Mouse (Mus musculus) hindbrain, embryonic 12.5 days (tissue): ENCODE data around the gene 4930404N11Rik. TPM values are rescaled to one million over a fixed set of nuclear protein-coding genes. Genes with fewer than 3 reads are reported as not detected.
A peak's percentile ranks its signal among the peaks of the same experiment; 100 is the strongest.

Experiments
- ATAC-seq: fragments of 200-750 bp; cut with Nextera tagmentation; 2 replicates; pipeline ENCODE4 v1.8.0; 2017; ENCODE audit warnings: moderate TSS enrichment; ENCODE audit not compliant: low FRiP score
- H3K27ac ChIP-seq: fragments of 300-500 bp; sonication (generic); 2 replicates; pipeline ENCODE4 v1.5.1; 2016; ENCODE audit warnings: mild to moderate bottlenecking
- H3K27me3 ChIP-seq: fragments of 300-500 bp; sonication (generic); 2 replicates; pipeline ENCODE4 v1.6.1; 2016; ENCODE audit warnings: mild to moderate bottlenecking
- H3K36me3 ChIP-seq: fragments of 300-500 bp; sonication (generic); 2 replicates; pipeline ENCODE4 v1.6.1; 2016; ENCODE audit warnings: mild to moderate bottlenecking
- H3K4me1 ChIP-seq: fragments of 300-500 bp; sonication (generic); 2 replicates; pipeline ENCODE4 v1.6.1; 2016
- H3K4me2 ChIP-seq: fragments of 300-500 bp; sonication (generic); replicated peaks from 2 replicates; pipeline ENCODE4 v1.6.1; 2016; ENCODE audit warnings: mild to moderate bottlenecking
- H3K4me3 ChIP-seq: fragments of 300-500 bp; sonication (generic); 2 replicates; pipeline ENCODE4 v1.5.1; 2016; ENCODE audit warnings: mild to moderate bottlenecking
- H3K9ac ChIP-seq: fragments of 300-500 bp; sonication (generic); 2 replicates; pipeline ENCODE4 v1.6.1; 2016; ENCODE audit warnings: mild to moderate bottlenecking, moderate library complexity
- H3K9me3 ChIP-seq: fragments of 300-500 bp; sonication (generic); replicated peaks from 2 replicates; pipeline ENCODE4 v1.6.1; 2016; ENCODE audit warnings: mild to moderate bottlenecking
- WGBS: fragments of 180-500 bp; shearing (Covaris S2); methylation state at CpG from one replicate; pipeline ENCODE4 v1.1.7; 2016; 5-methylcytosine and 5-hydroxymethylcytosine counted together
- polyA plus RNA-seq: library from polyadenylated mRNA; unstranded; fragments of >200 nt; fragmentation: Nextera tagmentation; extraction: Ambion mirVana; gene quantifications from 2 replicates; pipeline ENCODE4 v1.2.1, GENCODE M21; 2016

Gene 4930404N11Rik
- polyA plus RNA-seq, 1 experiment from 2014 or later = 0.88 TPM

GRCm38 (mm10) chr10:81407539-81408423, 42.2 kb upstream of the 4930404N11Rik start:
- H3K27me3 ChIP-seq = peaks cover 40% of the 10 kb centered on the region

GRCm38 (mm10) chr10:81406504-81407440, 41.2 kb upstream of the 4930404N11Rik start:
- H3K27me3 ChIP-seq = peaks cover 40% of the 10 kb centered on the region
- peak overlapping the region; percentile 12 for H3K4me3 ChIP-seq
- peaks cover 75% of the 10 kb centered on the region for H3K4me1 ChIP-seq
- H3K4me2 ChIP-seq = peak overlapping the region; percentile 43
- peak overlapping the region; percentile 51 for H3K9ac ChIP-seq
- H3K27ac ChIP-seq = no peak overlapping the region
- WGBS = 26% methylated on average over 24 of the region's 24 CpGs
- ATAC-seq = no peak
- H3K9me3 ChIP-seq = no peaks in the 10 kb centered on the region
- H3K36me3 ChIP-seq = peaks cover 19% of the 10 kb centered on the region

More at GRCm38 (mm10) chr10:81407539-81408423, 42.2 kb upstream of the 4930404N11Rik start:
- H3K27ac ChIP-seq = peak overlapping the region; percentile 50
- peak overlapping the region; percentile 51 for H3K9ac ChIP-seq
- peak overlapping the region; percentile 43 for H3K4me2 ChIP-seq
- no peak for ATAC-seq
- H3K9me3 ChIP-seq = no peaks in the 10 kb centered on the region
- peaks cover 19% of the 10 kb centered on the region for H3K36me3 ChIP-seq
- WGBS = 26% methylated on average over 31 of the region's 31 CpGs
- peak overlapping the region; percentile 12; the same call in 1 of the 2 replicates for H3K4me3 ChIP-seq
- peaks cover 75% of the 10 kb centered on the region for H3K4me1 ChIP-seq

- 50% methylated on average over 13 of the region's 13 CpGs for WGBS
- H3K4me3 ChIP-seq = no peak overlapping the region
- H3K9me3 ChIP-seq = no peaks in the 10 kb centered on the region
- H3K9ac ChIP-seq = no peak overlapping the region
- peaks cover 19% of the 10 kb centered on the region for H3K36me3 ChIP-seq
- H3K27ac ChIP-seq = no peak overlapping the region
- H3K4me1 ChIP-seq = peaks cover 76% of the 10 kb centered on the region
- H3K27me3 ChIP-seq = peaks cover 40% of the 10 kb centered on the region
- H3K4me2 ChIP-seq = peak overlapping the region; percentile 43; the same call in 1 of the 2 replicates
- ATAC-seq = no peak
Measured at GRCm38 (mm10) chr10:81405588-81406201, 40.1 kb upstream of the 4930404N11Rik start.

- Histone ChIP-seq H3K9me3 (no peaks in the 10 kb centered on the region), H3K4me3 (no peak overlapping the region), H3K36me3 (peaks cover 28% of the 10 kb centered on the region), H3K9ac (no peak overlapping the region), H3K4me2 (no peak overlapping the region), H3K27ac (no peak overlapping the region; the same call in 1 of the 2 replicates), H3K4me1 (peaks cover 77% of the 10 kb centered on the region), H3K27me3 (peaks cover 42% of the 10 kb centered on the region)
- ATAC-seq = no peak
- 48% methylated on average over 18 of the region's 18 CpGs for WGBS
Measured at GRCm38 (mm10) chr10:81404720-81405119, 39.1 kb upstream of the 4930404N11Rik start.

GRCm38 (mm10) chr10:81404082-81404481, 38.5 kb upstream of the 4930404N11Rik start:
- H3K9me3 ChIP-seq = no peaks in the 10 kb centered on the region
- peaks cover 43% of the 10 kb centered on the region for H3K27me3 ChIP-seq
- H3K36me3 ChIP-seq = peaks cover 34% of the 10 kb centered on the region
- WGBS = 23% methylated on average over 9 of the region's 9 CpGs
- peaks cover 77% of the 10 kb centered on the region for H3K4me1 ChIP-seq
- H3K4me2 ChIP-seq = no peak overlapping the region
- H3K27ac ChIP-seq = no peak overlapping the region
- ATAC-seq = no peak
- no peak overlapping the region for H3K9ac ChIP-seq
- no peak overlapping the region for H3K4me3 ChIP-seq

GRCm38 (mm10) chr10:81403511-81403910, 37.9 kb upstream of the 4930404N11Rik start:
- Histone ChIP-seq H3K9me3 (no peaks in the 10 kb centered on the region), H3K4me1 (peaks cover 72% of the 10 kb centered on the region), H3K9ac (peak overlapping the region; percentile 50; the same call in 1 of the 2 replicates), H3K27ac (peak overlapping the region; percentile 94), H3K27me3 (peaks cover 38% of the 10 kb centered on the region), H3K4me3 (no peak overlapping the region), H3K4me2 (peak overlapping the region; percentile 26; the same call in 1 of the 2 replicates), H3K36me3 (peaks cover 35% of the 10 kb centered on the region)
- 38% methylated on average over 10 of the region's 10 CpGs for whole genome bisulfite sequencing
- ATAC-seq = no peak

GRCm38 (mm10) chr10:81402227-81402765, 36.7 kb upstream of the 4930404N11Rik start:
- Histone ChIP-seq H3K9ac (peak overlapping the region; percentile 50; the same call in 1 of the 2 replicates), H3K4me3 (no peak overlapping the region), H3K36me3 (peaks cover 35% of the 10 kb centered on the region), H3K4me1 (peaks cover 69% of the 10 kb centered on the region), H3K27ac (peak overlapping the region; percentile 94), H3K9me3 (no peaks in the 10 kb centered on the region), H3K27me3 (peaks cover 29% of the 10 kb centered on the region), H3K4me2 (peak overlapping the region; percentile 26)
- no peak for ATAC-seq
- 9% methylated on average over 7 of the region's 7 CpGs for WGBS

- peak overlapping the region; percentile 26 for H3K4me2 ChIP-seq
- H3K9ac ChIP-seq = peak overlapping the region; percentile 39
- WGBS = 3% methylated on average over 18 of the region's 18 CpGs
- peak; percentile 76 for ATAC-seq
- peaks cover 35% of the 10 kb centered on the region for H3K36me3 ChIP-seq
- peaks cover 25% of the 10 kb centered on the region for H3K27me3 ChIP-seq
- H3K9me3 ChIP-seq = no peaks in the 10 kb centered on the region
- H3K27ac ChIP-seq = peak overlapping the region; percentile 94
- H3K4me1 ChIP-seq = peaks cover 69% of the 10 kb centered on the region
- H3K4me3 ChIP-seq = 0 out of 2 replicates have a peak overlapping the region, but pooled peaks have one; percentile 5
Measured at GRCm38 (mm10) chr10:81401521-81402226, 36.1 kb upstream of the 4930404N11Rik start.

GRCm38 (mm10) chr10:81401205-81401520, 35.5 kb upstream of the 4930404N11Rik start:
- peak overlapping the region; percentile 26; the same call in 1 of the 2 replicates for H3K4me2 ChIP-seq

GRCm38 (mm10) chr10:81400371-81401204, 35.0 kb upstream of the 4930404N11Rik start:
- WGBS = 44% methylated on average over 22 of the region's 22 CpGs
- Histone ChIP-seq H3K4me2 (peak overlapping the region; percentile 26), H3K9me3 (no peaks in the 10 kb centered on the region), H3K4me1 (peaks cover 69% of the 10 kb centered on the region), H3K27ac (peak overlapping the region; percentile 94), H3K36me3 (peaks cover 30% of the 10 kb centered on the region), H3K9ac (peak overlapping the region; percentile 38), H3K27me3 (peaks cover 15% of the 10 kb centered on the region), H3K4me3 (no peak overlapping the region)
- ATAC-seq = no peak

More at GRCm38 (mm10) chr10:81401205-81401520, 35.5 kb upstream of the 4930404N11Rik start:
- H3K4me1 ChIP-seq = peaks cover 69% of the 10 kb centered on the region
- peak overlapping the region; percentile 94 for H3K27ac ChIP-seq
- H3K36me3 ChIP-seq = peaks cover 35% of the 10 kb centered on the region
- WGBS = 27% methylated on average over 10 of the region's 10 CpGs
- H3K4me3 ChIP-seq = no peak overlapping the region
- ATAC-seq = no peak
- H3K9me3 ChIP-seq = no peaks in the 10 kb centered on the region
- H3K27me3 ChIP-seq = peaks cover 19% of the 10 kb centered on the region
- H3K9ac ChIP-seq = no peak overlapping the region
